In the genomic region with DNA sequence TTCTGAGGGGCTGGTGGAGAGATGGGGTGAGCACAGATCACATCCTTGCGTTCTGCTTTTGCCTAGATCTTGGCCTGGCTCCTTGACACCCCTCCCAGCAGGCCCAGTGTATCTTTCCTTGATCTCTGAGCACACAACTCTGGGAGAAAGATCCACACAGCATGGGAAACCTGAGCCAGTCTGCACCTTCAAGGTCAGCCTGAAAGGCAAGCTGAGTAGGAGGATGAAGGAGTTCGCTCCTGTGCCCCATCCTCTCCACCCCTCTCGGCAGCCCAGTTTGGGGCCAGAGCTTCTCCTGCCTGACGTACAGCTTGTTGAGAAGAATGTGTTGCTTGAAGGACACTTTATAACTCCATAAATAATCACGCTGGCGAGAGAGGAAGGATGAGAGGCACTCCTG, we compare ENCODE assay signal across 12 mouse cellular contexts.
"Had no signal": no experiment of that assay in that cellular context is flagged by ENCODE, and none has a peak within 500 bp of the region (broad histone marks: within the 10 kb centered on the region; RNA-seq: fewer than 3 reads in every experiment).

No protein-coding gene starts in this region.

- H3K36me3 ChIP-seq: liver, embryonic 13.5 days had no signal

- H3K27me3 ChIP-seq: liver, embryonic 13.5 days had no signal

- H3K4me2 ChIP-seq: liver, embryonic 13.5 days had no signal

- H3K4me3 ChIP-seq: left cerebral cortex, adult 2 months; liver, embryonic 13.5 days had no signal

- ATAC-seq: inflammation-experienced regulatory T-cells, adult 6 months; intestine, embryonic 16.5 days had no signal

- DNase-seq: kidney, adult 2 months; kidney, postnatal 14 days; layer of hippocampus, postnatal 36 days; liver, embryonic 13.5 days; lung, adult 2 months; lung, postnatal 14 days; lung, postnatal 4 days; thymus, adult 18-20 months; thymus, postnatal 36 days had no signal

- H3K4me1 ChIP-seq: liver, embryonic 13.5 days had no signal

- H3K9ac ChIP-seq: liver, embryonic 13.5 days had no signal

- H3K27ac ChIP-seq: left cerebral cortex, adult 2 months; liver, embryonic 13.5 days had no signal
